Mouse (Mus musculus): ENCODE data around the gene Klhl5. TPM values are rescaled to one million over a fixed set of nuclear protein-coding genes. Genes with fewer than 3 reads are reported as not detected.

Klhl5 gene
- polyA plus RNA-seq, 1 experiment, result 36.0 TPM

DNA sequence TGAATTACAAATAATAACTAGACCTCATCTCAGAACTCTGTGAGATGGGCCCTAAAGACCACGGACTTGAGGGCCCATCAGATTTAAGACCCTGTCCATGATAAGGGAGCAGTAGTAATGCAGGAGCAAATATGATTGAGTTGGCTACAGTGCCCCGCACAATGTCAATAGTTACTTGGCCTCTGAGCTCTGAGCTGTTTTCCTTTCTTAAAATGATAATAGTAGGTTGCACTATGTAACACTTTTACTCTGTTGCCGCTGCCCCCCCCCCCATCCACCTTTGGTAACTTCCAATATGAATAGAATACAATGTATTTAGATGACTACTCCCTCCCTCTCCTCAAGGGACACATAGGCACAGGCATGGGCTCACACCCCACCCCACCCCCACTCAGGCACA, 43.9 kb downstream of the Klhl5 start:
- Histone ChIP-seq H3K27me3 (ENCODE audit: control insufficient read depth, insufficient read depth, low read length) (no peaks in the 10 kb centered on the region), H3K4me3 (replicated peaks; ENCODE audit: insufficient read depth, low read depth, low read length) (no peak overlapping the region), H3K27ac (ENCODE audit: insufficient read depth, low read length) (no peak overlapping the region), H3K4me1 (ENCODE audit: control insufficient read depth, insufficient read depth, low read length) (no peaks in the 10 kb centered on the region)
- TF ChIP-seq CTCF (IDR thresholded peaks at IDR 0.05; ENCODE audit: borderline replicate concordance, insufficient read depth, low read depth, low read length) (no peak), POLR2A (IDR thresholded peaks at IDR 0.05; ENCODE audit: borderline replicate concordance, insufficient read depth, low read length) (no peak)
- DNase-seq, result no peak
- 96% methylated on average over 3 of the region's 3 CpGs for WGBS

- Histone ChIP-seq H3K4me3 (replicated peaks; ENCODE audit: insufficient read depth, low read depth, low read length) (no peak overlapping the region), H3K27me3 (ENCODE audit: control insufficient read depth, insufficient read depth, low read length) (no peaks in the 10 kb centered on the region), H3K4me1 (ENCODE audit: control insufficient read depth, insufficient read depth, low read length) (no peaks in the 10 kb centered on the region), H3K27ac (ENCODE audit: insufficient read depth, low read length) (no peak overlapping the region)
- 83% methylated on average over 5 of the region's 5 CpGs for WGBS
- TF ChIP-seq CTCF (IDR thresholded peaks at IDR 0.05; ENCODE audit: borderline replicate concordance, insufficient read depth, low read depth, low read length) (no peak), POLR2A (IDR thresholded peaks at IDR 0.05; ENCODE audit: borderline replicate concordance, insufficient read depth, low read length) (no peak)
- DNase-seq, result no peak
Measured at GRCm38 (mm10) chr5:65151767-65152166, 44.4 kb downstream of the Klhl5 start.

DNA sequence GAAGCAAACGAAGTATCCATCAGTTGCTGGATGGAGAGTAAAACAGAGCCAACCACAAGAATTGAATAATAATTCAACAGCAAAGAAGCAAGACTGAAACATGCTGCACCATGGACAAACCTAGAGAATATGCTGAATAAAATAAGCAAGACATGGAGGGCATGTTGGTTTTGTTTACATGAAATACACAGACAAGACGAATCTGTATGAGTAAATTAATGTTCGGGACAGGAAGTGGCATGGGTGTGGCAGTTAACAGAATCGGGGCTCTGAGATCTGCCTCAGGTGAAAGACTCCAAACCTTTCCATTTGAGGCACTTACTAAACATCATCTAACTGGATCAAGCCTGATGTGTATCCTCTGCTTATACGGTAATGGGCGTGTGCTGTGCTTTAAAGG, 46.9 kb downstream of the Klhl5 start:
- Histone ChIP-seq H3K4me1 (ENCODE audit: control insufficient read depth, insufficient read depth, low read length) (no peaks in the 10 kb centered on the region), H3K27me3 (ENCODE audit: control insufficient read depth, insufficient read depth, low read length) (no peaks in the 10 kb centered on the region), H3K27ac (ENCODE audit: insufficient read depth, low read length) (no peak overlapping the region), H3K4me3 (replicated peaks; ENCODE audit: insufficient read depth, low read depth, low read length) (no peak overlapping the region)
- DNase-seq, result no peak
- WGBS, result 92% methylated on average over 6 of the region's 6 CpGs
- TF ChIP-seq POLR2A (IDR thresholded peaks at IDR 0.05; ENCODE audit: borderline replicate concordance, insufficient read depth, low read length) (no peak), CTCF (IDR thresholded peaks at IDR 0.05; ENCODE audit: borderline replicate concordance, insufficient read depth, low read depth, low read length) (no peak)

GRCm38 (mm10) chr5:65156853-65157252, 49.5 kb downstream of the Klhl5 start:
- no peak overlapping the region for H3K4me3 ChIP-seq (replicated peaks; ENCODE audit: insufficient read depth, low read depth, low read length)
- WGBS, result 81% methylated on average over 2 of the region's 2 CpGs
- no peaks in the 10 kb centered on the region for H3K27me3 ChIP-seq (ENCODE audit: control insufficient read depth, insufficient read depth, low read length)
- TF ChIP-seq POLR2A (IDR thresholded peaks at IDR 0.05; ENCODE audit: borderline replicate concordance, insufficient read depth, low read length) (no peak), CTCF (IDR thresholded peaks at IDR 0.05; ENCODE audit: borderline replicate concordance, insufficient read depth, low read depth, low read length) (peak; percentile 41; the same call in 1 of the 2 replicates)
- DNase-seq, result no peak
- no peak overlapping the region for H3K27ac ChIP-seq (ENCODE audit: insufficient read depth, low read length)
- no peaks in the 10 kb centered on the region for H3K4me1 ChIP-seq (ENCODE audit: control insufficient read depth, insufficient read depth, low read length)

DNA sequence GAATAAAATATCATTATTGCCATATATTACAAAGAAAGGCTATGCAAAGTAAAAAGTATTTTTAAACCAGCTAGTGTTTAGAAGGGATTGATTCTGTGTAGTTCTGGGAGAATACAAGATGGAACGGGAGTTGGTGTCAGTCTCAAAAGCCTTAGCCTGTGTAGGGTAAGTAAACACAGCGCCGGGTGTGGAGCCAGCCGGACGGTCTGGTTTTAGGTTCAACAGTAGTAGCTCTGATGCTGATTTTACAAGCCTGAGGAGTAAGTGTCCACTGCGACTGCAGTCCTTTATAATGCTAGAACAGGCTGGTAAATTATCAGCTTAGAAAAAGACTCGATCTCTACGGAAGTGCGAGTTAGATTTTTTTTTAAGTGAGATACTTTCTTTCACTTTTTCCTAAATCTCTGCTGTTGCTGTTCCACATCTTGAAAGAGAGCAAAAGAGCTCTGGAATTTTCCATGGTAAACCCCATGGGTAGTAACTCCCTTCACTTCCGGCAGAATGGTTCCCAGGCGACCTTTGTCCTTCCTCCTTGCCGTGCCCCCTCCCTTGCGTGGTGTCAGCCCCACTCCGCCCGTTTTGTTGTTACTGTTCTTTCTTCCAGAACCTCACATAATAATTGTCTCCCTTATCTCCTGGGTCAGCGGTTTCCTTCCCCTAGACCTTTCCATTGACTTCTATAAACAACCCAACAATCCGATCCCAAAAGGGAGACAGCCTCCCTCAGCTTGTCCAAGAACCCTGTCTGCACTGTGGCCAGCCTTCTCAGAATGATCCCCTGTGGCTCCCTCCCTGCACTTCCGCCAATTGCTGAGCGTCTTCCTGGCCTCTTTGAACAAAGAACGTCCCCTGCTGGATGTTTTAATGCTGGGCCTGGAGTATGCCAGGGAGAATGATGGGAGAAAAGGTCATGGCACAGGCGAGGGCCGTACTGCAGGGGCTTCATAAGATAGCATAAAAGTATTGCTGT, 50.4 kb downstream of the Klhl5 start:
- Histone ChIP-seq H3K27me3 (ENCODE audit: control insufficient read depth, insufficient read depth, low read length) (no peaks in the 10 kb centered on the region), H3K4me1 (ENCODE audit: control insufficient read depth, insufficient read depth, low read length) (no peaks in the 10 kb centered on the region), H3K4me3 (replicated peaks; ENCODE audit: insufficient read depth, low read depth, low read length) (no peak overlapping the region), H3K27ac (ENCODE audit: insufficient read depth, low read length) (peak overlapping the region; percentile 21; the same call in 1 of the 2 replicates)
- 72% methylated on average over 22 of the region's 22 CpGs for WGBS
- DNase-seq, result no peak
- TF ChIP-seq CTCF (IDR thresholded peaks at IDR 0.05; ENCODE audit: borderline replicate concordance, insufficient read depth, low read depth, low read length) (no peak), POLR2A (IDR thresholded peaks at IDR 0.05; ENCODE audit: borderline replicate concordance, insufficient read depth, low read length) (no peak)

DNA sequence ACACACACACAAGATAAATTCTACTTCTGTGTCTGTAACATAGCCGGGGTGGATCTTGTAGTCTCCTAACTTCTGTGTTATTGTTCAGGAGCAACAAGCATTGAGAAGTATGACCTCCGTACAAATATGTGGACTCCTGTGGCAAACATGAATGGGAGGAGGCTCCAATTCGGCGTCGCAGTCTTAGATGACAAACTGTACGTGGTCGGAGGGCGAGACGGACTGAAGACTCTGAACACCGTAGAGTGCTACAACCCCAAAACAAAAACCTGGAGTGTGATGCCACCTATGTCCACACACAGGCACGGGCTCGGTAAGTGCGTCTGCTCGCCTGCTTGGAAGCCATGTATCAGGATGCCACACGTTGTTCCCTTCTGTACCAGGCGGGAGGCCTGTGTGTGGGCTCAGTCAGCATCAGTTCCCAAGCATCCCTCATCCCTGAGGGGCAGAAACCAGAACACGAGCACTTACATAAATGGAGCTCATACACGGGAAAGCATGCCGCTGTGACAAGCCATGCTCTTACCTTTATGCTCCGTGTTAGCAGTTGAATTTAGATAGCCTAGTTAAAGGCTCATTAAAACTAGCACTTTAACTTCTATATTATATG, 51.5 kb downstream of the Klhl5 start:
- Histone ChIP-seq H3K27ac (ENCODE audit: insufficient read depth, low read length) (no peak overlapping the region), H3K4me1 (ENCODE audit: control insufficient read depth, insufficient read depth, low read length) (no peaks in the 10 kb centered on the region), H3K4me3 (replicated peaks; ENCODE audit: insufficient read depth, low read depth, low read length) (no peak overlapping the region), H3K27me3 (ENCODE audit: control insufficient read depth, insufficient read depth, low read length) (no peaks in the 10 kb centered on the region)
- DNase-seq, result no peak
- WGBS, result 84% methylated on average over 20 of the region's 20 CpGs
- TF ChIP-seq POLR2A (IDR thresholded peaks at IDR 0.05; ENCODE audit: borderline replicate concordance, insufficient read depth, low read length) (no peak), CTCF (IDR thresholded peaks at IDR 0.05; ENCODE audit: borderline replicate concordance, insufficient read depth, low read depth, low read length) (no peak)

DNA sequence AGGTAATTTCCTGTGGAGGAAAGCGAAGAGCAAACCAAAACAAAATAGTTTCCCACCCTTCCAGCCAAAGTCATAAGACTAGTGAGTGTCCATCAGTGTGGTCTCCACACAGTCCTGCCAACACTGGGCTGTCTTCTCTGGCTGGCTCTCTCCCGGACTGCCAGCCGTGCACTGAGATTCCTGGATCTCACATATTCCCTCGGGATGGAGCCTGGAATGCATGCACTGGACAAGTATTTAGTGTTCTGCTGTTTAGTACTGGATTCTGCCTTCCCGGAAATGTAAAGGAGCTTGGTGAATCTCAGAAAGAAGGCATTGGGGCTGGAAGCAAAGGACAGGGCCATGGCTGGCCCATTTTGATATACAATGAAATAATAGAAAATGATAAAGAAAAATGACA, 55.7 kb downstream of the Klhl5 start:
- Histone ChIP-seq H3K4me1 (ENCODE audit: control insufficient read depth, insufficient read depth, low read length) (no peaks in the 10 kb centered on the region), H3K4me3 (replicated peaks; ENCODE audit: insufficient read depth, low read depth, low read length) (no peak overlapping the region), H3K27me3 (ENCODE audit: control insufficient read depth, insufficient read depth, low read length) (no peaks in the 10 kb centered on the region), H3K27ac (ENCODE audit: insufficient read depth, low read length) (no peak overlapping the region)
- DNase-seq, result no peak
- TF ChIP-seq POLR2A (IDR thresholded peaks at IDR 0.05; ENCODE audit: borderline replicate concordance, insufficient read depth, low read length), result no peak
- no peak for TF ChIP-seq CTCF (IDR thresholded peaks at IDR 0.05; ENCODE audit: borderline replicate concordance, insufficient read depth, low read depth, low read length)
- WGBS, result 55% methylated on average over 5 of the region's 5 CpGs

Measured in cerebellum, adult 2 months (tissue).